Mouse (Mus musculus) hindbrain, embryonic 11.5 days (tissue): ENCODE data around the gene Smad5. TPM values are rescaled to one million over a fixed set of nuclear protein-coding genes. Genes with fewer than 3 reads are reported as not detected.

Experiments used
- polyA plus RNA-seq: library from polyadenylated mRNA; unstranded; fragments of >200 nt; fragmentation: Nextera tagmentation; extraction: Ambion mirVana; gene quantifications from 2 replicates; pipeline ENCODE4 v1.2.1, GENCODE M21; 2014

Smad5 gene
- polyA plus RNA-seq, 1 experiment from 2014 or later, result 50.9 TPM

Other genes starting within 250 kb of the Smad5 start
- gene Il9, start 220.8 kb upstream of the Smad5 start, polyA plus RNA-seq, result not detected in 2 replicates
- 3.2 and 3.3 TPM in 2 replicates for gene Fbxl21, start 180.5 kb upstream of the Smad5 start, polyA plus RNA-seq
- gene Lect2, start 154.5 kb upstream of the Smad5 start, polyA plus RNA-seq, result not detected in 2 replicates
- 40.0 and 48.4 TPM in 2 replicates for gene Tgfbi, start 93.5 kb upstream of the Smad5 start, polyA plus RNA-seq
- gene Gm45623, start 50.8 kb downstream of the Smad5 start, polyA plus RNA-seq, result not detected in 2 replicates
- 0.06 and 0.48 TPM in 2 replicates for gene Trpc7, start 193.0 kb downstream of the Smad5 start, polyA plus RNA-seq